11 mouse cellular contexts compared by ENCODE assay signal in the genomic region with DNA sequence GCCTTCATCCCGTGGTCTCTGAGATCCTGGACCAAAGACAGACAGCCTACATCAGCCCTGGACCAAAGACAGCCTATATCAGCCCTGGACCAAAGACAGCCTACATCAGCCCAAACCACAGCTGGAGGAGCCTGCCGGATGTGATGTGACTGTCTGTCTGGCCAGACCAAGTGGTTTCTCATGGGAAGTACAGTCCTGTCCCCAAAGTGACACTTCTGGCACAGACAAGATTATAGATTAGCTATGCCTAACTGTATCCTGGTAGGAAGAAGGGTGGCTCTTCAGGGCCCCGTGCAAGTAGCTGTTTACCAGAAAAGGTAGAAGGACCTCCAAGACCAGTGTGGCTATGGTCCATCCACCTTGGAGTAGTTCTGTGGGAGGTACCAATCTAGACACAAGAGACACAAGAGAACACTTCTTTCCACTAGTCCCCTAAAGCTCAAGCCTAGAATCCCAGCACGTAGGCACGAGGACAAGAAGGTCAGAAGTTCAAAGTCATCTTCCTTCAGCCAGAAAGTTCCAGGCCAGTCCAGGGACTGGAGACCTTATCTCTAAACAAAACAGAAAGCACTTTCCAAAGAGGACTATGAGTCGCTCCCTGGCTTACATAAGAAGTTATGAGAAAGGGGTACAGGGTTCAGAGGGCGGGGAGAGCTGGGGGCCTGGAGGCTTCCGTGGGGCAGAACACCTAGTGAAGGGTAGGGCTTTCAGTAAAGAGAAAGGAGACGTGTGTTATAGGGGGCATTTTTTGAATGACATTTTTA. TPM values are rescaled to one million over a fixed set of nuclear protein-coding genes. Genes with fewer than 3 reads are reported as not detected.
DNase-seq lines count a peak whose midpoint lies in the region; ATAC-seq and TF ChIP-seq lines count a peak whose summit lies in the region.
"Had no signal": no experiment of that assay in that cellular context is flagged by ENCODE, and none has a peak within 500 bp of the region (broad histone marks: within the 10 kb centered on the region; RNA-seq: fewer than 3 reads in every experiment).

No protein-coding gene starts in this region.

- DNase-seq in adrenal gland, adult 2 months: peak; percentile 37
- no peak for DNase-seq in adrenal gland, postnatal 14 days
- peak; percentile 50 for DNase-seq in lung, postnatal 36 days
- DNase-seq in lung, postnatal 4 days: no peak
- DNase-seq in stomach, postnatal 0 days (ENCODE audit: low spot score): no peak
- DNase-seq: gastrocnemius, postnatal 36 days had no signal

- peak overlapping the region; percentile 43; the same call in 1 of the 2 replicates for H3K27ac ChIP-seq in heart, embryonic 15.5 days
- peak overlapping the region; percentile 40 for H3K27ac ChIP-seq in stomach, postnatal 0 days (replicated peaks)
- no peak overlapping the region for H3K27ac ChIP-seq in forebrain, embryonic 13.5 days
- H3K27ac ChIP-seq in kidney, embryonic 16.5 days (ENCODE audit: low read length): no peak overlapping the region
- H3K27ac ChIP-seq: embryonic facial prominence, embryonic 10.5 days; forebrain, embryonic 12.5 days had no signal

- peaks cover 48% of the 10 kb centered on the region for H3K4me1 ChIP-seq in heart, embryonic 15.5 days (replicated peaks)
- peaks cover 7% of the 10 kb centered on the region; the same call in 1 of the 2 replicates for H3K4me1 ChIP-seq in stomach, postnatal 0 days (replicated peaks; ENCODE audit: control insufficient read depth, insufficient read depth)
- H3K4me1 ChIP-seq in forebrain, embryonic 13.5 days: peaks cover 8% of the 10 kb centered on the region; the same call in 1 of the 2 replicates
- H3K4me1 ChIP-seq in kidney, embryonic 16.5 days (ENCODE audit: insufficient read depth, low read length): peaks cover 24% of the 10 kb centered on the region

- no peak overlapping the region for H3K4me3 ChIP-seq in heart, embryonic 15.5 days
- no peak overlapping the region for H3K4me3 ChIP-seq in stomach, postnatal 0 days (ENCODE audit: low read depth, low read length)
- H3K4me3 ChIP-seq in forebrain, embryonic 13.5 days: no peak overlapping the region
- H3K4me3 ChIP-seq in kidney, embryonic 16.5 days (ENCODE audit: low read length): no peak overlapping the region
- H3K4me3 ChIP-seq: embryonic facial prominence, embryonic 10.5 days; forebrain, embryonic 12.5 days had no signal

- no peaks in the 10 kb centered on the region for H3K27me3 ChIP-seq in heart, embryonic 15.5 days
- H3K27me3 ChIP-seq in stomach, postnatal 0 days (ENCODE audit: control insufficient read depth, insufficient read depth, low read length): no peaks in the 10 kb centered on the region
- H3K27me3 ChIP-seq in forebrain, embryonic 13.5 days: no peaks in the 10 kb centered on the region
- H3K27me3 ChIP-seq in kidney, embryonic 16.5 days (ENCODE audit: insufficient read depth, low read length): no peaks in the 10 kb centered on the region
- H3K27me3 ChIP-seq: forebrain, embryonic 12.5 days had no signal

- TF ChIP-seq EP300 in stomach, postnatal 0 days (optimal IDR thresholded peaks at IDR 0.05): no peak

- H3K9ac ChIP-seq in heart, embryonic 15.5 days: no peak overlapping the region
- no peak overlapping the region for H3K9ac ChIP-seq in stomach, postnatal 0 days (ENCODE audit: low read length)
- H3K9ac ChIP-seq in forebrain, embryonic 13.5 days: no peak overlapping the region
- no peak overlapping the region for H3K9ac ChIP-seq in kidney, embryonic 16.5 days (replicated peaks; ENCODE audit: low read length)
- H3K9ac ChIP-seq: forebrain, embryonic 12.5 days had no signal

- no peaks in the 10 kb centered on the region for H3K36me3 ChIP-seq in heart, embryonic 15.5 days
- H3K36me3 ChIP-seq in stomach, postnatal 0 days (ENCODE audit: control insufficient read depth, insufficient read depth, low read length): no peaks in the 10 kb centered on the region
- 0 out of 2 replicates have a peak, but pooled peaks cover 6% of the 10 kb centered on the region for H3K36me3 ChIP-seq in forebrain, embryonic 13.5 days (ENCODE audit: poor library complexity, severe bottlenecking)
- H3K36me3 ChIP-seq in kidney, embryonic 16.5 days (ENCODE audit: insufficient read depth, low read length): no peaks in the 10 kb centered on the region

- H3K9me3 ChIP-seq in heart, embryonic 15.5 days (replicated peaks): no peaks in the 10 kb centered on the region
- no peaks in the 10 kb centered on the region for H3K9me3 ChIP-seq in stomach, postnatal 0 days (ENCODE audit: control insufficient read depth, low read length)
- H3K9me3 ChIP-seq in forebrain, embryonic 13.5 days (replicated peaks): no peaks in the 10 kb centered on the region
- no peaks in the 10 kb centered on the region for H3K9me3 ChIP-seq in kidney, embryonic 16.5 days (ENCODE audit: low read length)
- H3K9me3 ChIP-seq: embryonic facial prominence, embryonic 10.5 days; forebrain, embryonic 12.5 days had no signal

- ATAC-seq in heart, embryonic 15.5 days (replicated peaks; ENCODE audit: insufficient number of reproducible peaks, insufficient read depth, low FRiP score, low read depth): no peak
- ATAC-seq in stomach, postnatal 0 days (ENCODE audit: low FRiP score, low TSS enrichment): no peak
- ATAC-seq in forebrain, embryonic 13.5 days: no peak
- ATAC-seq in kidney, embryonic 16.5 days (ENCODE audit: low FRiP score, low TSS enrichment): no peak

- H3K4me2 ChIP-seq in heart, embryonic 15.5 days: no peak overlapping the region
- no peak overlapping the region for H3K4me2 ChIP-seq in stomach, postnatal 0 days (replicated peaks; ENCODE audit: low read depth)
- H3K4me2 ChIP-seq in forebrain, embryonic 13.5 days: no peak overlapping the region
- no peak overlapping the region for H3K4me2 ChIP-seq in kidney, embryonic 16.5 days (replicated peaks; ENCODE audit: low read depth, low read length)
- H3K4me2 ChIP-seq: forebrain, embryonic 12.5 days had no signal

- 47% methylated on average over 9 of the region's 9 CpGs for WGBS in heart, embryonic 15.5 days
- WGBS in stomach, postnatal 0 days: 57% methylated on average over 9 of the region's 9 CpGs
- WGBS in forebrain, embryonic 13.5 days: 88% methylated on average over 9 of the region's 9 CpGs
- WGBS in kidney, embryonic 16.5 days: 77% methylated on average over 9 of the region's 9 CpGs

- no peak for TF ChIP-seq CTCF in stomach, postnatal 0 days (IDR thresholded peaks at IDR 0.05; ENCODE audit: low read depth)

RNA-seq across cellular contexts. Expression of gene Sec14l1, which starts 27.8 kb away (rescaled TPM):
- 100 to 1,000 TPM; 117 to 175 TPM for total RNA-seq in adrenal gland, adult 2 months (2021)
- polyA plus RNA-seq in adrenal gland, adult 2 months (2012; rRNA removed): 140 and 161 TPM in 2 replicates
- total RNA-seq in adrenal gland, postnatal 14 days (2021): 119 TPM in 2 replicates
- polyA plus RNA-seq in heart, embryonic 15.5 days (2015; fragmentation: Nextera tagmentation; extraction: Ambion mirVana): 42.1 and 48.8 TPM in 2 replicates
- 28.4 and 30.5 TPM in 2 replicates for polyA plus RNA-seq in stomach, postnatal 0 days (2015; fragmentation: Nextera tagmentation; extraction: Ambion mirVana)
- 60.3 and 62.1 TPM in 2 replicates for polyA plus RNA-seq in forebrain, embryonic 13.5 days (2015; fragmentation: Nextera tagmentation; extraction: Ambion mirVana)
- polyA plus RNA-seq in kidney, embryonic 16.5 days (2015; fragmentation: Nextera tagmentation; extraction: Ambion mirVana): 91.5 and 92.9 TPM in 2 replicates

Comparison
In these comparisons a context has a peak if more than half of its experiments do, and no peak if none do; other contexts are left out.
1. DNase-seq: peak in adrenal gland, adult 2 months (single experiment) and lung, postnatal 36 days (single experiment); none in adrenal gland, postnatal 14 days (single experiment), lung, postnatal 4 days (0 of 2) and stomach, postnatal 0 days (single experiment).
2. H3K27ac ChIP-seq: peak in heart, embryonic 15.5 days (single experiment) and stomach, postnatal 0 days (single experiment); none in forebrain, embryonic 13.5 days (single experiment) and kidney, embryonic 16.5 days (single experiment).